Mouse (Mus musculus): Measurements from ENCODE around the gene Gm5150. TPM values are rescaled to one million over a fixed set of nuclear protein-coding genes. Genes with fewer than 3 reads are reported as not detected.
"Not testable (repeated sequence)": the region's sequence is repeated elsewhere in the genome, so short reads cannot be mapped to it uniquely, and the experiment has no call there.

Gm5150 gene
- polyA plus RNA-seq, 1 experiment, result not detected

DNA sequence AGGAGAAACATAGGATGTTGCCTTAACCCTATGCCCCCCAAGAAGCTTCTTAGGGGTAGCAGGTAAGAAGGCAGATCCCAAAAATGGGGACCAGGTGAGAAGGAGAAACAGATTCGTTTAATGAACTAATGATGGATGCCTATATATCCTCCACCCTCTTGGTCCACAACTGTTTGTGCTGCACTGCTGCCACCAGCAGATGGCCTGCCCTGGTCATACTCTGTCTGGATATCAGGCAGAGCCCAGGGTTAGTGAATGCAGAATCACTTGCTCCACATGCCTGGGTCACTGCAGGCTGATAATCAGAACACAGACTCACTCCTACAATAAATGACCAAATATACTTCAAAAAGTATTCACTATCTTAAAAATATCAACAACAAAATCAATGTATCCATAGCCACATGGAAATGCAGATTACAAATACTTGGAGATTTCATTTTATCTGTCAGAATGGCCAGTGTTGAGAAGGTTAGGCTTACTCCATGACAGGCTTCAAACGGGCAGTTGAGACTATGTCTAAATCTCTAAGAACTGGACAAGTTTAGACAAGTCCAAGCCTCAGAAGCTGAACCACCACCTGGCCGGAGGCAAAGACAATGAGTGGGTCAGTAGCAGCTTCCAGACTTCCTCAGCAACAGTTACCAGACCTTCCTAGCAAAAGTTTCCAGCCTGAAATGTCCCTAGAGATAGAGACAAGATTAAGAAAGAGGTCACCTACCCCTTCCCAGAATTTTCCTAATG, 2.2 kb downstream of the Gm5150 start:
- Histone ChIP-seq H3K27ac (ENCODE audit: control insufficient read depth, insufficient read depth, low read depth, low read length) (no peak overlapping the region), H3K4me3 (ENCODE audit: control insufficient read depth, low read depth, low read length) (no peak overlapping the region), H3K4me1 (ENCODE audit: control insufficient read depth, insufficient read depth, low read length) (no peaks in the 10 kb centered on the region), H3K27me3 (ENCODE audit: control insufficient read depth, insufficient read depth, low read length) (no peaks in the 10 kb centered on the region), H3K36me3 (ENCODE audit: control insufficient read depth, insufficient read depth, low read length) (no peaks in the 10 kb centered on the region)
- no peak for TF ChIP-seq POLR2A (IDR thresholded peaks at IDR 0.05; ENCODE audit: control insufficient read depth, low read depth, low read length)
- no peak; the same call in 1 of the 2 replicates for TF ChIP-seq CTCF (IDR thresholded peaks at IDR 0.05; ENCODE audit: control insufficient read depth, insufficient read depth, insufficient replicate concordance, low read depth, low read length)

DNA sequence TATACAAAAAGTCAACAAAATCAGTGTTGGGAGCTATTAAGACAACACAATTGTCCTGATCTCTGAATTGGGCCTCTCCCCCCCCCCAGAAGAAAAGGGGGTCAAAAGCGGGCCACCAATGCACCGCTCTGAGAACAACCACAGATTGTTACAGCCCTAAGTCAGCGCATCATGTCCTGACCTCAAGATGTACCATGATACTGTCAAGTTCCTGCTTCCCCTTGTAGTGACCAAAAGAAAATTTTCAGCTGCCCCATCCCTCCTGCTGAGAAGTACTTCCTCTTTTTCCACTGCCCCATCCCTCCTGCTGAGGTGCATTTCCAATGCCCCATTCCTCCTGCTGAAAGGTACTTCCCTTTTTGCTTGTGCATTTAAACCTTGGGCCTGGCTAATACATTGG, 6.8 kb downstream of the Gm5150 start:
- H3K4me3 ChIP-seq (ENCODE audit: control insufficient read depth, low read depth, low read length); H3K27me3 ChIP-seq (ENCODE audit: control insufficient read depth, insufficient read depth, low read length); H3K27ac ChIP-seq (ENCODE audit: control insufficient read depth, insufficient read depth, low read depth, low read length); H3K36me3 ChIP-seq (ENCODE audit: control insufficient read depth, insufficient read depth, low read length); H3K4me1 ChIP-seq (ENCODE audit: control insufficient read depth, insufficient read depth, low read length): not testable (repeated sequence)

- Histone ChIP-seq H3K27ac (ENCODE audit: control insufficient read depth, insufficient read depth, low read depth, low read length) (no peak overlapping the region), H3K36me3 (ENCODE audit: control insufficient read depth, insufficient read depth, low read length) (no peaks in the 10 kb centered on the region), H3K27me3 (ENCODE audit: control insufficient read depth, insufficient read depth, low read length) (no peaks in the 10 kb centered on the region), H3K4me3 (ENCODE audit: control insufficient read depth, low read depth, low read length) (no peak overlapping the region), H3K4me1 (ENCODE audit: control insufficient read depth, insufficient read depth, low read length) (no peaks in the 10 kb centered on the region)
- TF ChIP-seq CTCF (IDR thresholded peaks at IDR 0.05; ENCODE audit: control insufficient read depth, insufficient read depth, insufficient replicate concordance, low read depth, low read length), result no peak
- no peak for TF ChIP-seq POLR2A (IDR thresholded peaks at IDR 0.05; ENCODE audit: control insufficient read depth, low read depth, low read length)
Measured at GRCm38 (mm10) chr3:15982216-15982615, 24.0 kb downstream of the Gm5150 start.

- no peak for TF ChIP-seq POLR2A (IDR thresholded peaks at IDR 0.05; ENCODE audit: control insufficient read depth, low read depth, low read length)
- no peak for TF ChIP-seq CTCF (IDR thresholded peaks at IDR 0.05; ENCODE audit: control insufficient read depth, insufficient read depth, insufficient replicate concordance, low read depth, low read length)
- H3K4me3 ChIP-seq (ENCODE audit: control insufficient read depth, low read depth, low read length), result no peak overlapping the region
- no peaks in the 10 kb centered on the region for H3K4me1 ChIP-seq (ENCODE audit: control insufficient read depth, insufficient read depth, low read length)
- H3K36me3 ChIP-seq (ENCODE audit: control insufficient read depth, insufficient read depth, low read length), result no peaks in the 10 kb centered on the region
- H3K27me3 ChIP-seq (ENCODE audit: control insufficient read depth, insufficient read depth, low read length), result no peaks in the 10 kb centered on the region
- H3K27ac ChIP-seq (ENCODE audit: control insufficient read depth, insufficient read depth, low read depth, low read length), result no peak overlapping the region
Measured at GRCm38 (mm10) chr3:15956921-15957320, 49.3 kb downstream of the Gm5150 start.

Other genes starting within 250 kb of the Gm5150 start
- 5.1 and 6.0 TPM in 2 replicates for gene Sirpb1c, start 157.9 kb downstream of the Gm5150 start, polyA plus RNA-seq (2012; rRNA removed)